Mouse (Mus musculus): Measurements from ENCODE around the gene Hdac4. TPM values are rescaled to one million over a fixed set of nuclear protein-coding genes. Genes with fewer than 3 reads are reported as not detected.

Hdac4 gene
- polyA plus RNA-seq, 1 experiment from 2014 or later, result 25.6 TPM

DNA sequence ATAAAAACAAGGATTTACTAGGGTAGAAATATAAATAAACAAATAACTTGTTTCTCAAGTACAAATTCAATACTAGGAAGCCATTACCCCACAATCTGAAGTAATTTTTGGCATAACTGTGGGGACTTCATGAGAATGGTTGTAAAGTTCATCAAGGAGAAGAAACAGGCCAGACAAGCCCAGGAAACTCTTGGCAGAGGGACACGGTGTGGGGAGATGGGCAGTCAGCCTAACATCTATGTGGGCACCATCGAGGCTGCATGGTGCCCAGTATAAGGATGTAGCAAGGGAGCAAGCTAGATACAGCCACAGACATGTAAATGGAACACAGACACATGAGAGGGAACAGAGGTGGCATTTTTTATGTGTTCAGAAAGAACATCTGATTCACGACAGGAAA, 171.6 kb downstream of the Hdac4 start:
- 94% methylated on average over 3 of the region's 3 CpGs for WGBS
- H3K36me3 ChIP-seq, result peaks cover 9% of the 10 kb centered on the region
- H3K4me1 ChIP-seq (replicated peaks), result peaks cover 10% of the 10 kb centered on the region
- no peaks in the 10 kb centered on the region for H3K9me3 ChIP-seq
- H3K9ac ChIP-seq (replicated peaks), result no peak overlapping the region
- no peak overlapping the region for H3K4me2 ChIP-seq (replicated peaks)
- no peaks in the 10 kb centered on the region for H3K27me3 ChIP-seq
- H3K4me3 ChIP-seq (replicated peaks), result no peak overlapping the region
- no peak overlapping the region for H3K27ac ChIP-seq
- no peak for ATAC-seq

DNA sequence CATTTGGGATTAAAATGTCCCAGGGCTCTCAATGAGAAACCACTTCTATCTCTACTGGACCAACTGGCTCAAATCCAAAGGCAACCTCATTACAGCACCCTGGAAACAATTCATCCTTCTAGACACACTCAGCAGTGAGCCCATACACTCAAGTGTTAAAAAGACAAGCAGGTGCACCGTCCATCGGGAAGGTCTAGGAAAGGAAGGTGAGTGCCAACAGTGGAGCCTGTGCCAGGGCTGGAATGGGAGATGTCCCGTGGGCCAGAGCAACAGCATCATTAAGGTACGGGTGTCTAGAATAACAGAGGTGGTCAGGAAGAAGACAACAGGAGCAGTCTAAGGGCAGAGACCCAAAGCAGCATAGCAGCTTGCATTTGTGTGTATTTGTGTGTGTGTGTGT, 173.5 kb downstream of the Hdac4 start:
- Histone ChIP-seq H3K27ac (no peak overlapping the region), H3K9me3 (no peaks in the 10 kb centered on the region), H3K4me1 (replicated peaks) (peaks cover 10% of the 10 kb centered on the region), H3K9ac (replicated peaks) (no peak overlapping the region), H3K36me3 (peaks cover 9% of the 10 kb centered on the region), H3K4me3 (replicated peaks) (no peak overlapping the region), H3K4me2 (replicated peaks) (no peak overlapping the region), H3K27me3 (no peaks in the 10 kb centered on the region)
- ATAC-seq, result no peak
- WGBS, result 77% methylated on average over 4 of the region's 4 CpGs

DNA sequence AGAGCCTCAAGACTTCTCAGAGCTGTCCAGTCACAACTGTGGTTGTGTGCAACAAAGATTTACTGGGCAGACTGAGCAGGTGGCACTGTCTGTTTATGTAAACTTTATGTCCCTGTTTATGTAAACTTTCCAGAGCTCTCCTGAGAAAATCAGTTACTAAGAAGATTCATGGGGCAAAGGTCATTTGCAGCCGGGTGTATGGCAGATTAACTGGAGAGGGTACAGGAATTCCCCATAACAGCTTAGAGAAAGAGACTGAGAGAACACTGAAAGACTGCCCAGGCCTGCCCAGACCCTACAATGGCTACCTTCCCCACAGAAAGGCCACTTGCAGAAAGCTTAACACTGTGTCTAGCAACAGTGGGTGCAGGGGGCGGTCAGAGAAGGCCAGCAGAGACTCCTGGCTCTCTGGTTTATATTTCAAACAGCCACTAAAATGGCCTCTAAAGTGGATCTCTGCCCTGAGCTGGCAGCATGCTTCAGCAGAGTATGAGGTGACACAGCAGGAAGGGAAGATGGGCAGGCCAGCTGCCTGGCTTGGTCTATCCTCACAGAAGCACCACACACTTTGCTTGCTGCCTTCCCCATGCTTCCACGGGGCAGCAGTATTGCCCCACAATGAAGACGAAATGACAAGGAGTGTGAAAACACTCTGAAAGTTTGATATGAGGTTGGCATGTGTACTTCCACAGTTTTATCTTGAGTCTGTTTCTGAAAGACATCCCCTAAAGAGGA, 179.4 kb downstream of the Hdac4 start:
- Histone ChIP-seq H3K36me3 (peaks cover 12% of the 10 kb centered on the region), H3K9me3 (no peaks in the 10 kb centered on the region), H3K4me2 (replicated peaks) (no peak overlapping the region), H3K4me3 (replicated peaks) (no peak overlapping the region), H3K4me1 (replicated peaks) (0 out of 2 replicates have a peak, but pooled peaks cover 2% of the 10 kb centered on the region), H3K9ac (replicated peaks) (no peak overlapping the region), H3K27ac (no peak overlapping the region), H3K27me3 (no peaks in the 10 kb centered on the region)
- no peak for ATAC-seq
- WGBS, result 71% methylated on average over 4 of the region's 4 CpGs

DNA sequence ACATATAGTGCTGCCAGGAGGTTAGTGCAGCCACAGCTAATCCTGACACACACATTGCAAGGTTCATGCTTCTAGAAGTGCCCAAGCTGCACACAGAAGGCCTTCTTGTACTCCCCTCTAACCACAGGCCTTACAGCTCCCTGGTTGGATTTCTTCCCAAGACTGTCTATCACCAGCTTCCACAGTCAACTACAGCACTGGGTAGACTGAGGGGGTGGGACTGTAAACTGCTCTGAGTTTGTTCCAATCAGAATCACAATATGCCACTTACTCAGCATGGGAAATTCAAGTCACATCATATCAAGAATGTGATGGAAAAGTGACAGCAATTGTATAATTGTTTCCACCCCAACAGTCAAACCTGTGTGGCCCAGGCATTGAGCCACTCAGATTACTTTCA, 180.2 kb downstream of the Hdac4 start:
- Histone ChIP-seq H3K4me3 (replicated peaks) (no peak overlapping the region), H3K27me3 (no peaks in the 10 kb centered on the region), H3K27ac (no peak overlapping the region), H3K9me3 (no peaks in the 10 kb centered on the region), H3K4me1 (replicated peaks) (0 out of 2 replicates have a peak, but pooled peaks cover 2% of the 10 kb centered on the region), H3K9ac (replicated peaks) (no peak overlapping the region), H3K36me3 (peaks cover 12% of the 10 kb centered on the region), H3K4me2 (replicated peaks) (no peak overlapping the region)
- no peak for ATAC-seq

DNA sequence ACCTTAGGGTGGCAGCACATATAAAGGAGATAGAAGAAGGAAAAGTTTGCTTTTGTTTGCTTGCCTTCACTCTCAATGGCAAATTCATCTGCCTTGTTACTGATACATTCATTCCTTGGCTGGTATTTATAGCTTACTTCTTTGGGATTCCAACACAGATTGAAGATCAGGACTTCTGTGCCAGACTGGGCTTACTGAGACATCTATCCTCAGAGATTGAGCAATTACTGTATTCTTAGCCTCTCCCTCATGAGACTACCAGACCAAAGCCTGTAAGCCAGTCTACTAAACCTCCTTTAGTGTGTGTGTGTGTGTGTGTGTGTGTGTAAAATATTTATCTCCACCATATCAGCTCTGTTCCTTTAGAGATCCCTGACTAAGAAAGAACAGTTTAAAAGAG, 181.0 kb downstream of the Hdac4 start:
- H3K4me2 ChIP-seq (replicated peaks), result no peak overlapping the region
- H3K27me3 ChIP-seq, result no peaks in the 10 kb centered on the region
- H3K9ac ChIP-seq (replicated peaks), result no peak overlapping the region
- H3K27ac ChIP-seq, result no peak overlapping the region
- ATAC-seq, result no peak
- H3K4me3 ChIP-seq (replicated peaks), result no peak overlapping the region
- no peaks in the 10 kb centered on the region for H3K9me3 ChIP-seq
- 0 out of 2 replicates have a peak, but pooled peaks cover 2% of the 10 kb centered on the region for H3K4me1 ChIP-seq (replicated peaks)
- peaks cover 12% of the 10 kb centered on the region for H3K36me3 ChIP-seq

DNA sequence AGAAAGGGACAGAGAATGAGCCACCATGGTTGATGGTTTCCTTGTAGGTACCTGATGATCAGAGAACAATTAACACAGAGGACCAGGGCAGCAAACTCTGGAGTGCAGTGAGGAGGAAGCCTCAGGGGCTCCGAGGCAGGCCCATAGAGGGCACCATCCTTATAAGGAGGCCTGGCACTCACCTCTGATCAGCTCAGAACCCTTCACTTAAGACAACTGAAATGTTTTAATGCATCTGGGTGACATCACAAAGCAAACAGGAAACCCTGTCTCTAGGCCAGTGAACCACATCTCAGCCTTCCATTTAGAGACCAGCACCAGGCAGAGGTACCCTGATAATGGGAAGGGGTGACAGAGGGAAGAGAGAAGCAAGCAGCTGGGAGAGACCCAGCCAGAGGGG, 188.8 kb downstream of the Hdac4 start:
- Histone ChIP-seq H3K4me1 (replicated peaks) (no peaks in the 10 kb centered on the region), H3K4me3 (replicated peaks) (no peak overlapping the region), H3K9ac (replicated peaks) (no peak overlapping the region), H3K4me2 (replicated peaks) (no peak overlapping the region), H3K36me3 (peaks cover 6% of the 10 kb centered on the region), H3K27ac (no peak overlapping the region), H3K27me3 (no peaks in the 10 kb centered on the region), H3K9me3 (no peaks in the 10 kb centered on the region)
- 45% methylated on average over 1 of the region's 1 CpGs for WGBS
- no peak for ATAC-seq

DNA sequence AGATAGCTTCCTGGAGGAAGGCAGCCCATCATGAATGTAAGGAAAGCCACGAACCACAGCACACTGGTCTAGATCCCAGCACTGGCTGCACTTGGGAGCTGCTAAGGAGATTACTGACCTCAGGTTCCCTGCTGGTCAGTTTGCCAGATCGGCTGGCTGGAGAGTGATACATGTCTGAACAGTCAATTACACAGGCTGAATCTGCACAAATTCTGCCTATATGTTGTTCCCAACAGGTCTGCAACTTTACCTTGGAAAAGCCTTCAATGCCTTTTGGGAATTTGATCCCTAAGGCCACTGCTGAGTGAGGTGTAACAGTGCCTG, 189.9 kb downstream of the Hdac4 start:
- H3K27me3 ChIP-seq, result no peaks in the 10 kb centered on the region
- no peak overlapping the region for H3K4me3 ChIP-seq (replicated peaks)
- no peak for ATAC-seq
- H3K36me3 ChIP-seq, result peaks cover 15% of the 10 kb centered on the region
- H3K9ac ChIP-seq (replicated peaks), result no peak overlapping the region
- no peaks in the 10 kb centered on the region for H3K9me3 ChIP-seq
- no peak overlapping the region for H3K4me2 ChIP-seq (replicated peaks)
- H3K27ac ChIP-seq, result no peak overlapping the region
- no peaks in the 10 kb centered on the region for H3K4me1 ChIP-seq (replicated peaks)
- 51% methylated on average over 2 of the region's 2 CpGs for WGBS

DNA sequence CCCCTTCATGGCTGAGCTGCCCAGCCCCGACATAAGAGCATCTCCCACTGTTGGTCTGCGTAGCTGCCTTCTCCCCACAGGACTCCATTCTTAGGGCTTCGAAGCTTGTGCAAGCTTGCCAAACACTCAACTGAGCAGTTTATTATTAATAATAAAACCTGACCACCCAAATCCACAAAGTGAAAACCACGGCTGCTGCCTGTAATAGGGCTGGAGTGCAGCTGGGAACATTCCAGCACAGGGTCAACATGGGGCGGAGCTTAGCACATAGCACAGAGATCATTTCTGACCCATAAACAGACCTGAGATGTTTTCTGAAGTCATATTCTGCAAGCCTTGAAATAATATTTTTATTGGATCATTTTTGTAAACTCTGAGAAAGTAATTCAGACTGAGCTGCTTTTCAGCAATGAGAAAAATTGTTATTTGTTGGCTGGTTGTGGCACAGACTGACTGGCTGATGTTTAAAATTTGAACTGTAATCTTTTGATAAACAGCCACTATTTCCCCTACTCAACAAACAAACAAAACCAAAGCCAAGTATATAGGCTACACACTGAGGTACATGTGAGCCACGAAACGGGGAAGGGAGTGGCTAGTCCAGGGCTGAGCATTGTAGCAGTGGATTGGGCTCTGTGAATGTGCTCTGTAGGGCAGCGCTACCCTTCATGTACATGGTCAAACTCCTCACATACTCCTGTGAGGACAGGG, 190.4 kb downstream of the Hdac4 start:
- no peak overlapping the region for H3K9ac ChIP-seq (replicated peaks)
- H3K4me3 ChIP-seq (replicated peaks), result no peak overlapping the region
- H3K4me1 ChIP-seq (replicated peaks), result no peaks in the 10 kb centered on the region
- H3K27ac ChIP-seq, result no peak overlapping the region
- H3K4me2 ChIP-seq (replicated peaks), result no peak overlapping the region
- no peaks in the 10 kb centered on the region for H3K9me3 ChIP-seq
- ATAC-seq, result no peak
- peaks cover 18% of the 10 kb centered on the region for H3K36me3 ChIP-seq
- WGBS, result 84% methylated on average over 8 of the region's 8 CpGs
- H3K27me3 ChIP-seq, result no peaks in the 10 kb centered on the region

DNA sequence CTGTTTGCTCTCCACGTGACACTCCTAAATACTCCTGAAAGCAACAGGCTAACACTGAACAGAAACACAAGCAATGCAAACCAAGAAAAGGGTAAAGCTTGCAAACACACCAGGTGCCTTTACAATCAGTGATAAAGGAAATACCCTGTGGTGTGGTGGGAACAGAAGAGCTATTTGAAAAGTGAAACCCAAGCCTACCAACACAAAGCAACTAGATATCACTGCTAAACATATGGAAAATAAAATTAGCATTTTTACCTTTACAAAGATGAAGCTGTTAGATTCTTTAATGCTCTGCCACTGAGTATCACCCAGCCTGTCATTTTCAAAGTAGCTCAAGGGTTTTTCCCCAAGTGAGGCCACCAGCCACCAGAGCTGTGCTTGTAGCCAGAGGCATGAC, 191.4 kb downstream of the Hdac4 start:
- Histone ChIP-seq H3K4me3 (replicated peaks) (no peak overlapping the region), H3K4me2 (replicated peaks) (no peak overlapping the region), H3K9ac (replicated peaks) (no peak overlapping the region), H3K27me3 (no peaks in the 10 kb centered on the region), H3K27ac (no peak overlapping the region), H3K9me3 (no peaks in the 10 kb centered on the region), H3K36me3 (peaks cover 25% of the 10 kb centered on the region), H3K4me1 (replicated peaks) (no peaks in the 10 kb centered on the region)
- 74% methylated on average over 1 of the region's 1 CpGs for WGBS
- ATAC-seq, result no peak

DNA sequence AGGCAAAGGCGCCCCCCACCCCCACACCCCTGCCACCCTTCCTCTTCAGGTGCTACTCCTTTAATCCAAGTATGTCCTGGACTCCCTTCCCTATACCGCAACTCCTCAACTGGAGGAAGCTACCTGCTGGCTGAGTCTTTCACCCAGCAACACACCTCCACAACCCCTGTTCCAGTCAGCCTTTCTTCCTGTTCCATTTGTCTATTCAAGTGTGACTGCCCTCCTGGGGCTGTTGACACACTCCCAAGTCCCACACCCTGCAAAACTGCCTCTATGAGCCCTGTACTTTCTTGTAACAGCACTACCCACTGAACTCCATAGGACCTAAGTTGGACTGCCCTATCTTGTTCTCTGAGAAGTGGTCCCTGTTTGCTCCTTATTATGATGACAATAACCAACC, 195.3 kb downstream of the Hdac4 start:
- 94% methylated on average over 2 of the region's 2 CpGs for WGBS
- H3K4me2 ChIP-seq (replicated peaks), result no peak overlapping the region
- no peak for ATAC-seq
- no peak overlapping the region for H3K27ac ChIP-seq
- no peak overlapping the region for H3K4me3 ChIP-seq (replicated peaks)
- H3K9me3 ChIP-seq, result no peaks in the 10 kb centered on the region
- H3K36me3 ChIP-seq, result peaks cover 42% of the 10 kb centered on the region
- H3K9ac ChIP-seq (replicated peaks), result no peak overlapping the region
- H3K27me3 ChIP-seq, result no peaks in the 10 kb centered on the region
- no peaks in the 10 kb centered on the region for H3K4me1 ChIP-seq (replicated peaks)

DNA sequence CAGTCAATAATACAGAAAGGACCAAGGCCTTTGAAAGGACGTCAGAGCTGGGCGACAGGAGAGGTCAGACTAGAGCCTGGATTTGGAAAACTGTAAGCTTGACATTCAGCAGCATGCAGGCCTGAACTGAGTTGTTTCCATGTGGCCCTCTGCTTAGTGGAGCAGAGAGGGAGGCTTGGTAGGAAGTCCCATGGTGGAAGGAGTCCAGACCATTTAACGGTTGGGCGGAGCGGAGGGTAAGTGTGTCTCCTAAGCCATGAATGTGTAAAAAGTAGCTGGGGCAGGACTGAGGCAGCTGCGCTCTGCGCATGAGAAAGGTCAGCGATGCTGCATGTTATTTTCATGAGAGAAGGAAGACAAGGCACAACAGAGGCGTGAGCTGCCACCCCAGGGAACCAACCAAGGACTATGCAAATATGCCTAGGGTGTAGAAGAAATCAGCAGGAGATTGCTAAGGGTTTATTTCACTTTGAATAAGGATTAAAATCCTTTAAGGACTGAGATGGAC, 201.8 kb downstream of the Hdac4 start:
- 53% methylated on average over 9 of the region's 9 CpGs for WGBS
- Histone ChIP-seq H3K4me2 (replicated peaks) (no peak overlapping the region), H3K27ac (no peak overlapping the region), H3K4me1 (replicated peaks) (0 out of 2 replicates have a peak, but pooled peaks cover 5% of the 10 kb centered on the region), H3K27me3 (no peaks in the 10 kb centered on the region), H3K36me3 (peaks cover 53% of the 10 kb centered on the region), H3K9me3 (no peaks in the 10 kb centered on the region), H3K4me3 (replicated peaks) (no peak overlapping the region), H3K9ac (replicated peaks) (no peak overlapping the region)
- ATAC-seq, result no peak

DNA sequence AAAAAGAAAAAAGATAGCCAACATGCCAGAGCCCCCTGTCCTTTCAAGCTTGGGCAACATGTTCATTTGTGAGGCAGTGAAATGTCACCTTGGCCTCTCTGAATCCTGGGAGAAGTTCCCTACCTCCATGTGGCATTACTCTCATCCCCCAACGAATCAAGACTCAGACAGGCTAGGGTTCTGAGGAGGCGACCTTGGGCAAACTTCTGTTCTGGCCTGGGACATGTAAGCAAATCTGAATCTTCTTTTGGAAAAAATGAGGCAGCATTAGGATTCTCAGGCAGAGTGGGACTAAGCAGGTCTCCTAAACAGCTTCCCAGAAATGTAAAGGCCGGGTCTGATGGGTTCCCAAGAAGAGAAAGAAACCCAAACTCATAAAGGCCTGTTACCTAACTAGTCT, 202.8 kb downstream of the Hdac4 start:
- Histone ChIP-seq H3K4me3 (replicated peaks) (no peak overlapping the region), H3K27me3 (no peaks in the 10 kb centered on the region), H3K4me2 (replicated peaks) (no peak overlapping the region), H3K4me1 (replicated peaks) (0 out of 2 replicates have a peak, but pooled peaks cover 5% of the 10 kb centered on the region), H3K27ac (no peak overlapping the region), H3K9ac (replicated peaks) (no peak overlapping the region), H3K36me3 (peaks cover 58% of the 10 kb centered on the region), H3K9me3 (no peaks in the 10 kb centered on the region)
- 78% methylated on average over 3 of the region's 3 CpGs for WGBS
- ATAC-seq, result no peak
